Mouse (Mus musculus): ENCODE measurements around the gene Daam1. TPM values are rescaled to one million over a fixed set of nuclear protein-coding genes. Genes with fewer than 3 reads are reported as not detected.

Daam1 gene
- polyA plus RNA-seq, 1 experiment, result 36.2 TPM

- H3K27ac ChIP-seq (ENCODE audit: control insufficient read depth, insufficient read depth, low read depth, low read length, poor library complexity), result no peak overlapping the region
- H3K4me1 ChIP-seq (ENCODE audit: control insufficient read depth, insufficient read depth, low read length), result no peaks in the 10 kb centered on the region; the same call in 1 of the 2 replicates
- WGBS, result 81% methylated on average over 2 of the region's 2 CpGs
- H3K4me3 ChIP-seq (replicated peaks; ENCODE audit: control insufficient read depth, low read depth, low read length), result no peak overlapping the region
- no peak for TF ChIP-seq POLR2A (IDR thresholded peaks at IDR 0.05; ENCODE audit: borderline replicate concordance, control insufficient read depth, low read depth, low read length)
- no peak for TF ChIP-seq CTCF (IDR thresholded peaks at IDR 0.05; ENCODE audit: control insufficient read depth, insufficient read depth, low read length)
Observed at GRCm38 (mm10) chr12:71987161-71987560, 156.3 kb downstream of the Daam1 start.

GRCm38 (mm10) chr12:71987885-71988284 lies 157.0 kb downstream of the Daam1 start:
- H3K4me3 ChIP-seq (replicated peaks; ENCODE audit: control insufficient read depth, low read depth, low read length), result no peak overlapping the region
- no peak for TF ChIP-seq CTCF (IDR thresholded peaks at IDR 0.05; ENCODE audit: control insufficient read depth, insufficient read depth, low read length)
- TF ChIP-seq POLR2A (IDR thresholded peaks at IDR 0.05; ENCODE audit: borderline replicate concordance, control insufficient read depth, low read depth, low read length), result no peak
- WGBS, result 90% methylated on average over 4 of the region's 4 CpGs

GRCm38 (mm10) chr12:71989596-71989995 lies 158.7 kb downstream of the Daam1 start:
- 95% methylated on average over 17 of the region's 17 CpGs for WGBS

More at GRCm38 (mm10) chr12:71987885-71988284, 157.0 kb downstream of the Daam1 start:
- Histone ChIP-seq H3K4me1 (ENCODE audit: control insufficient read depth, insufficient read depth, low read length) (no peaks in the 10 kb centered on the region), H3K27ac (ENCODE audit: control insufficient read depth, insufficient read depth, low read depth, low read length, poor library complexity) (no peak overlapping the region)

GRCm38 (mm10) chr12:71992599-71993210 lies 161.8 kb downstream of the Daam1 start:
- Histone ChIP-seq H3K4me3 (replicated peaks; ENCODE audit: control insufficient read depth, low read depth, low read length) (no peak overlapping the region), H3K27ac (ENCODE audit: control insufficient read depth, insufficient read depth, low read depth, low read length, poor library complexity) (no peak overlapping the region), H3K4me1 (ENCODE audit: control insufficient read depth, insufficient read depth, low read length) (no peaks in the 10 kb centered on the region; the same call in 1 of the 2 replicates)
- no peak for TF ChIP-seq CTCF (IDR thresholded peaks at IDR 0.05; ENCODE audit: control insufficient read depth, insufficient read depth, low read length)
- no peak for TF ChIP-seq POLR2A (IDR thresholded peaks at IDR 0.05; ENCODE audit: borderline replicate concordance, control insufficient read depth, low read depth, low read length)
- WGBS, result 90% methylated on average over 18 of the region's 18 CpGs

More at GRCm38 (mm10) chr12:71989596-71989995, 158.7 kb downstream of the Daam1 start:
- Histone ChIP-seq H3K27ac (ENCODE audit: control insufficient read depth, insufficient read depth, low read depth, low read length, poor library complexity) (no peak overlapping the region), H3K4me3 (replicated peaks; ENCODE audit: control insufficient read depth, low read depth, low read length) (no peak overlapping the region), H3K4me1 (ENCODE audit: control insufficient read depth, insufficient read depth, low read length) (no peaks in the 10 kb centered on the region)
- no peak for TF ChIP-seq POLR2A (IDR thresholded peaks at IDR 0.05; ENCODE audit: borderline replicate concordance, control insufficient read depth, low read depth, low read length)
- no peak for TF ChIP-seq CTCF (IDR thresholded peaks at IDR 0.05; ENCODE audit: control insufficient read depth, insufficient read depth, low read length)

GRCm38 (mm10) chr12:71995831-71996230 lies 165.0 kb downstream of the Daam1 start:
- H3K27ac ChIP-seq (ENCODE audit: control insufficient read depth, insufficient read depth, low read depth, low read length, poor library complexity), result no peak overlapping the region
- H3K4me1 ChIP-seq (ENCODE audit: control insufficient read depth, insufficient read depth, low read length), result no peaks in the 10 kb centered on the region; the same call in 1 of the 2 replicates
- 85% methylated on average over 8 of the region's 8 CpGs for WGBS
- H3K4me3 ChIP-seq (replicated peaks; ENCODE audit: control insufficient read depth, low read depth, low read length), result no peak overlapping the region
- no peak for TF ChIP-seq POLR2A (IDR thresholded peaks at IDR 0.05; ENCODE audit: borderline replicate concordance, control insufficient read depth, low read depth, low read length)
- TF ChIP-seq CTCF (IDR thresholded peaks at IDR 0.05; ENCODE audit: control insufficient read depth, insufficient read depth, low read length), result no peak

- Histone ChIP-seq H3K4me1 (ENCODE audit: control insufficient read depth, insufficient read depth, low read length) (no peaks in the 10 kb centered on the region; the same call in 1 of the 2 replicates), H3K4me3 (replicated peaks; ENCODE audit: control insufficient read depth, low read depth, low read length) (no peak overlapping the region), H3K27ac (ENCODE audit: control insufficient read depth, insufficient read depth, low read depth, low read length, poor library complexity) (no peak overlapping the region)
- whole genome bisulfite sequencing, result 60% methylated on average over 2 of the region's 2 CpGs
- no peak for TF ChIP-seq POLR2A (IDR thresholded peaks at IDR 0.05; ENCODE audit: borderline replicate concordance, control insufficient read depth, low read depth, low read length)
- no peak for TF ChIP-seq CTCF (IDR thresholded peaks at IDR 0.05; ENCODE audit: control insufficient read depth, insufficient read depth, low read length)
Observed at GRCm38 (mm10) chr12:71996920-71997319, 166.0 kb downstream of the Daam1 start.

GRCm38 (mm10) chr12:71997364-71997763 lies 166.5 kb downstream of the Daam1 start:
- 81% methylated on average over 4 of the region's 4 CpGs for WGBS
- TF ChIP-seq CTCF (IDR thresholded peaks at IDR 0.05; ENCODE audit: control insufficient read depth, insufficient read depth, low read length) (no peak), POLR2A (IDR thresholded peaks at IDR 0.05; ENCODE audit: borderline replicate concordance, control insufficient read depth, low read depth, low read length) (no peak)

GRCm38 (mm10) chr12:71998653-71999052 lies 167.8 kb downstream of the Daam1 start:
- TF ChIP-seq CTCF (IDR thresholded peaks at IDR 0.05; ENCODE audit: control insufficient read depth, insufficient read depth, low read length), result no peak
- Histone ChIP-seq H3K4me1 (ENCODE audit: control insufficient read depth, insufficient read depth, low read length) (no peaks in the 10 kb centered on the region; the same call in 1 of the 2 replicates), H3K4me3 (replicated peaks; ENCODE audit: control insufficient read depth, low read depth, low read length) (no peak overlapping the region), H3K27ac (ENCODE audit: control insufficient read depth, insufficient read depth, low read depth, low read length, poor library complexity) (no peak overlapping the region)
- 43% methylated on average over 4 of the region's 4 CpGs for WGBS

More at GRCm38 (mm10) chr12:71997364-71997763, 166.5 kb downstream of the Daam1 start:
- no peak overlapping the region for H3K27ac ChIP-seq (ENCODE audit: control insufficient read depth, insufficient read depth, low read depth, low read length, poor library complexity)
- H3K4me3 ChIP-seq (replicated peaks; ENCODE audit: control insufficient read depth, low read depth, low read length), result no peak overlapping the region
- no peaks in the 10 kb centered on the region; the same call in 1 of the 2 replicates for H3K4me1 ChIP-seq (ENCODE audit: control insufficient read depth, insufficient read depth, low read length)

Data from bone marrow, adult 2 months (tissue).